Mouse (Mus musculus): ENCODE measurements around the gene Gm4131.

GRCm38 (mm10) chr14:62552771-62553170 lies 13.9 kb downstream of the Gm4131 start:
- TF ChIP-seq CTCF (IDR thresholded peaks at IDR 0.05; ENCODE audit: control insufficient read depth, insufficient read depth, insufficient read length) = no peak
- no peak for TF ChIP-seq MAX (IDR thresholded peaks at IDR 0.05)
- no peak for TF ChIP-seq MYOG (IDR thresholded peaks at IDR 0.05; ENCODE audit: control insufficient read depth, extremely low read depth, insufficient read length)
- TF ChIP-seq USF1 (IDR thresholded peaks at IDR 0.05; ENCODE audit: low read depth) = no peak
- no peak for TF ChIP-seq MYOD1 (IDR thresholded peaks at IDR 0.05; ENCODE audit: control insufficient read depth, insufficient read length, low read depth)
